Mouse (Mus musculus) liver, embryonic 14.5 days (tissue): ENCODE results near the gene Taar7b. TPM values are rescaled to one million over a fixed set of nuclear protein-coding genes. Genes with fewer than 3 reads are reported as not detected.

Source experiments
- ATAC-seq: fragments of 200-750 bp; cut with Nextera tagmentation; 2 replicates; pipeline ENCODE4 v1.8.0; 2017; ENCODE audit warnings: moderate number of reproducible peaks, mild to moderate bottlenecking, moderate library complexity; ENCODE audit not compliant: insufficient read depth
- DNase-seq, 3 experiments: peaks; one replicate each; pipeline ENCODE4 v3.0.0-alpha.2; 2012 to 2013; ENCODE audit warnings: low read depth in 3 of 3, low spot score in 3 of 3
- H3K27ac ChIP-seq: fragments of 300-500 bp; sonication (generic); 2 replicates; pipeline ENCODE4 v1.5.1; 2014; ENCODE audit warnings: moderate library complexity, mild to moderate bottlenecking, control low read depth, inconsistent platforms
- H3K27me3 ChIP-seq: fragments of 300-500 bp; sonication (generic); 2 replicates; pipeline ENCODE4 v1.6.1; 2014; ENCODE audit warnings: mild to moderate bottlenecking, low read length, moderate library complexity; ENCODE audit not compliant: control insufficient read depth, insufficient read depth
- H3K36me3 ChIP-seq: fragments of 300-500 bp; sonication (generic); replicated peaks from 2 replicates; pipeline ENCODE4 v1.6.1; 2014; ENCODE audit warnings: low read depth; ENCODE audit not compliant: control insufficient read depth, insufficient read depth
- H3K4me1 ChIP-seq, 2 experiments: fragments of 200-500 bp in 1 of 2; fragments of 300-500 bp in 1 of 2; sonication (generic) in 1 of 2; replicated peaks; 2 replicates each; pipeline ENCODE4 v1.6.1; 2012 to 2014; ENCODE audit warnings: antibody characterized with exemption in 1 of 2, inconsistent platforms in 1 of 2, low read length in 1 of 2; ENCODE audit not compliant: control insufficient read depth in 2 of 2, insufficient read depth in 2 of 2
- H3K4me2 ChIP-seq: fragments of 300-500 bp; sonication (generic); 2 replicates; pipeline ENCODE4 v1.6.1; 2014; ENCODE audit warnings: low read depth, mild to moderate bottlenecking, control low read depth, moderate library complexity
- H3K4me3 ChIP-seq, 2 experiments: fragments of 200-500 bp in 1 of 2; fragments of 300-500 bp in 1 of 2; sonication (generic) in 1 of 2; 2 replicates each; pipeline ENCODE4 v1.5.1; 2012 to 2014; ENCODE audit warnings: low read depth in 2 of 2, low read length in 2 of 2, mild to moderate bottlenecking in 2 of 2, control low read depth in 1 of 2, inconsistent platforms in 1 of 2, moderate library complexity in 1 of 2; ENCODE audit not compliant: insufficient read depth in 1 of 2
- H3K9ac ChIP-seq: fragments of 300-500 bp; sonication (generic); replicated peaks from 2 replicates; pipeline ENCODE4 v1.6.1; 2014; ENCODE audit warnings: mild to moderate bottlenecking, control low read depth, moderate library complexity
- H3K9me3 ChIP-seq: fragments of 300-500 bp; sonication (generic); 2 replicates; pipeline ENCODE4 v1.6.1; 2016; ENCODE audit warnings: low read length, mixed read lengths; ENCODE audit not compliant: control insufficient read depth
- CTCF ChIP-seq: IDR thresholded peaks from 2 replicates; pipeline ENCODE4 v1.5.1; 2016; ENCODE audit warnings: antibody characterized with exemption, low read depth, control low read depth
- EP300 ChIP-seq: IDR thresholded peaks from 2 replicates; pipeline ENCODE4 v1.6.1; 2016; ENCODE audit warnings: antibody characterized with exemption, low read depth
- polyA plus RNA-seq, 2 experiments: library from polyadenylated mRNA; depleted of rRNA in 1 of 2; stranded (reverse) in 1 of 2; unstranded in 1 of 2; fragments of >200 nt; fragmentation: Nextera tagmentation in 1 of 2; extraction: Ambion mirVana in 1 of 2; gene quantifications; 2 replicates each; pipeline versions ENCODE4 v1.2.1 to v1.2.3; 2012 to 2014

The Taar7b gene
- polyA plus RNA-seq, 2 experiments: not detected

GRCm38 (mm10) chr10:24049210-24049609 is 49.5 kb downstream of the Taar7b start, which contains the start of gene Taar7f:
TSS of gene Taar7f (plus strand) at chr10:24049510.
- no peak within 1 kb of the TSS for H3K9ac ChIP-seq
- H3K4me3 ChIP-seq: no peak within 1 kb of the TSS
- H3K36me3 ChIP-seq: no peaks in the 10 kb centered on the region
- no peak within 1 kb of the TSS for H3K4me2 ChIP-seq
- H3K4me1 ChIP-seq: no peaks in the 10 kb centered on the region
- no peak within 1 kb of the TSS for H3K27ac ChIP-seq
- TF ChIP-seq CTCF (no peak), EP300 (no peak)
- no peak for DNase-seq
- no peak for ATAC-seq
- no peaks in the 10 kb centered on the region for H3K27me3 ChIP-seq
- H3K9me3 ChIP-seq: no peaks in the 10 kb centered on the region

Other genes with a start within 250 kb of the Taar7b start
- 3,928 and 4,028 TPM in 2 replicates for gene Rps12, start 212.7 kb upstream of the Taar7b start, polyA plus RNA-seq (2012; rRNA removed)
- 198 and 228 TPM in 2 replicates for gene Rps12, start 212.7 kb upstream of the Taar7b start, polyA plus RNA-seq (2014; fragmentation: Nextera tagmentation; extraction: Ambion mirVana)
- 1.9 TPM in 2 replicates for gene Slc18b1, start 203.0 kb upstream of the Taar7b start, polyA plus RNA-seq (2012; rRNA removed)
- 1.8 and 2.2 TPM in 2 replicates for gene Slc18b1, start 203.0 kb upstream of the Taar7b start, polyA plus RNA-seq (2014; fragmentation: Nextera tagmentation; extraction: Ambion mirVana)
- 0.34 and 0.59 TPM in 2 replicates for gene Vnn3, start 148.5 kb upstream of the Taar7b start, polyA plus RNA-seq (2012; rRNA removed)
- gene Vnn3, start 148.5 kb upstream of the Taar7b start, polyA plus RNA-seq (2014; fragmentation: Nextera tagmentation; extraction: Ambion mirVana): 0.86 and 1.1 TPM in 2 replicates
- gene Vnn1, start 105.3 kb upstream of the Taar7b start, polyA plus RNA-seq (2012; rRNA removed): 0.76 and 1.2 TPM in 2 replicates
- gene Vnn1, start 105.3 kb upstream of the Taar7b start, polyA plus RNA-seq (2014; fragmentation: Nextera tagmentation; extraction: Ambion mirVana): 1.2 and 1.7 TPM in 2 replicates
- not detected in 2 replicates for gene Taar1, start 79.6 kb upstream of the Taar7b start, polyA plus RNA-seq (2012; rRNA removed)
- not detected in 2 replicates for gene Taar1, start 79.6 kb upstream of the Taar7b start, polyA plus RNA-seq (2014; fragmentation: Nextera tagmentation; extraction: Ambion mirVana)
- gene Taar2, start 61.4 kb upstream of the Taar7b start, polyA plus RNA-seq (2012; rRNA removed): not detected in 2 replicates
- gene Taar2, start 61.4 kb upstream of the Taar7b start, polyA plus RNA-seq (2014; fragmentation: Nextera tagmentation; extraction: Ambion mirVana): not detected in 2 replicates
- not detected in 2 replicates for gene Taar3, start 50.4 kb upstream of the Taar7b start, polyA plus RNA-seq (2012; rRNA removed)
- not detected in 2 replicates for gene Taar3, start 50.4 kb upstream of the Taar7b start, polyA plus RNA-seq (2014; fragmentation: Nextera tagmentation; extraction: Ambion mirVana)
- not detected in 2 replicates for gene Taar4, start 39.4 kb upstream of the Taar7b start, polyA plus RNA-seq (2012; rRNA removed)
- gene Taar4, start 39.4 kb upstream of the Taar7b start, polyA plus RNA-seq (2014; fragmentation: Nextera tagmentation; extraction: Ambion mirVana): not detected in 2 replicates
- not detected in 2 replicates for gene Taar5, start 29.2 kb upstream of the Taar7b start, polyA plus RNA-seq (2012; rRNA removed)
- gene Taar5, start 29.2 kb upstream of the Taar7b start, polyA plus RNA-seq (2014; fragmentation: Nextera tagmentation; extraction: Ambion mirVana): not detected in 2 replicates
- gene Taar6, start 14.3 kb upstream of the Taar7b start, polyA plus RNA-seq (2012; rRNA removed): not detected in 2 replicates
- gene Taar6, start 14.3 kb upstream of the Taar7b start, polyA plus RNA-seq (2014; fragmentation: Nextera tagmentation; extraction: Ambion mirVana): not detected in 2 replicates
- gene Taar7a, start 6.5 kb upstream of the Taar7b start, polyA plus RNA-seq (2012; rRNA removed): not detected in 2 replicates
- not detected in 2 replicates for gene Taar7a, start 6.5 kb upstream of the Taar7b start, polyA plus RNA-seq (2014; fragmentation: Nextera tagmentation; extraction: Ambion mirVana)
- gene Taar7d, start 27.3 kb downstream of the Taar7b start, polyA plus RNA-seq (2012; rRNA removed): 0.05 TPM in 1 of 2 replicates, not detected in the other
- not detected in 2 replicates for gene Taar7d, start 27.3 kb downstream of the Taar7b start, polyA plus RNA-seq (2014; fragmentation: Nextera tagmentation; extraction: Ambion mirVana)
- gene Taar7e, start 37.7 kb downstream of the Taar7b start, polyA plus RNA-seq (2012; rRNA removed): not detected in 2 replicates
- not detected in 2 replicates for gene Taar7e, start 37.7 kb downstream of the Taar7b start, polyA plus RNA-seq (2014; fragmentation: Nextera tagmentation; extraction: Ambion mirVana)
- gene Taar7f, start 49.6 kb downstream of the Taar7b start, polyA plus RNA-seq (2012; rRNA removed): not detected in 2 replicates
- gene Taar7f, start 49.6 kb downstream of the Taar7b start, polyA plus RNA-seq (2014; fragmentation: Nextera tagmentation; extraction: Ambion mirVana): not detected in 2 replicates
- gene Taar8a, start 76.6 kb downstream of the Taar7b start, polyA plus RNA-seq (2012; rRNA removed): not detected in 2 replicates
- gene Taar8a, start 76.6 kb downstream of the Taar7b start, polyA plus RNA-seq (2014; fragmentation: Nextera tagmentation; extraction: Ambion mirVana): not detected in 2 replicates
- not detected in 2 replicates for gene Taar8b, start 92.4 kb downstream of the Taar7b start, polyA plus RNA-seq (2012; rRNA removed)
- not detected in 2 replicates for gene Taar8b, start 92.4 kb downstream of the Taar7b start, polyA plus RNA-seq (2014; fragmentation: Nextera tagmentation; extraction: Ambion mirVana)
- not detected in 2 replicates for gene Taar8c, start 102.0 kb downstream of the Taar7b start, polyA plus RNA-seq (2012; rRNA removed)
- not detected in 2 replicates for gene Taar8c, start 102.0 kb downstream of the Taar7b start, polyA plus RNA-seq (2014; fragmentation: Nextera tagmentation; extraction: Ambion mirVana)
- not detected in 2 replicates for gene Taar9, start 109.6 kb downstream of the Taar7b start, polyA plus RNA-seq (2012; rRNA removed)
- not detected in 2 replicates for gene Taar9, start 109.6 kb downstream of the Taar7b start, polyA plus RNA-seq (2014; fragmentation: Nextera tagmentation; extraction: Ambion mirVana)
- 8.9 and 20.3 TPM in 2 replicates for gene Stx7, start 149.4 kb downstream of the Taar7b start, polyA plus RNA-seq (2012; rRNA removed)
- gene Stx7, start 149.4 kb downstream of the Taar7b start, polyA plus RNA-seq (2014; fragmentation: Nextera tagmentation; extraction: Ambion mirVana): 30.0 and 32.2 TPM in 2 replicates
- gene Moxd1, start 223.6 kb downstream of the Taar7b start, polyA plus RNA-seq (2012; rRNA removed): 0.08 and 0.12 TPM in 2 replicates
- gene Moxd1, start 223.6 kb downstream of the Taar7b start, polyA plus RNA-seq (2014; fragmentation: Nextera tagmentation; extraction: Ambion mirVana): 0.15 TPM in 1 of 2 replicates, not detected in the other